14 mouse cellular contexts compared by ENCODE assay signal in the genomic region with DNA sequence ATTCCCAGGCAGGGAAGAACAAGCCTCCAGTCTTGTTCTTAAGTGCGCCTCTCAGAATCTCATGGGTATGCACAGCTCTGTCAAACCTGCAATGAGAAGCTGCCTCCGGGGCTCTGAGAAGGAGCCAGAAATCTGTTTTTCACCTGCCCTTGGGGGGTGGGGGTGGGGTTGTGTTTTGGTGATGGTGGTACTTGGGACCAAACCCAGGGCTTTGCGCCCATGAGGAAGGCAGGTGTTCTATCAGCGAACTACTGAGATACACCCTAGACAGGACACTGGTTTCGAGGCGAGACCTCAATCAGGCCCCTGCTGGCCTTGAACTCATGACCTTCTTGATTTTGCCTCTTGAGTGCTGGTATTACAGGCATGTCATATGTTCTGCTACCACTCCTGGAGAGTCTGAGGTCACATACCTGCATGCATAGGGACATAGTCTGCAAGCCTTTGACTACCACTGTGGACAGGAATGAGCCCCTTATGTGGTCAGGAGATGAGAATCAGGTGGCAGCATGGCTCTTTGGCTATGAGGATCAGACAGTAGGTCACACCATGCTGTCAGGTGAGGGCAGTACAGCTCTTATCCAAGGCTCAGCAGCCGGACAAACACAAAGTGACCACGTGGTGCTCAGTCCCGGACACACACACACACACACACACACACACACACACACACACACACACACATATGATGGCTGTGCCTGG. TPM values are rescaled to one million over a fixed set of nuclear protein-coding genes. Genes with fewer than 3 reads are reported as not detected.
A peak's percentile ranks its signal among the peaks of the same experiment; 100 is the strongest.
DNase-seq lines count a peak whose midpoint lies in the region; ATAC-seq and TF ChIP-seq lines count a peak whose summit lies in the region.
"Had no signal": no experiment of that assay in that cellular context is flagged by ENCODE, and none has a peak within 500 bp of the region (broad histone marks: within the 10 kb centered on the region; RNA-seq: fewer than 3 reads in every experiment).

No protein-coding gene starts in this region.

- H3K9me3 ChIP-seq in hindbrain, embryonic 13.5 days: no peaks in the 10 kb centered on the region
- H3K9me3 ChIP-seq in liver, postnatal 0 days (ENCODE audit: low read length): no peaks in the 10 kb centered on the region
- H3K9me3 ChIP-seq: midbrain, embryonic 12.5 days had no signal

- 92% methylated on average over 9 of the region's 9 CpGs for WGBS in hindbrain, embryonic 13.5 days
- WGBS in liver, postnatal 0 days (ENCODE audit: insufficient replicate concordance): 63% methylated on average over 9 of the region's 9 CpGs

- no peaks in the 10 kb centered on the region for H3K27me3 ChIP-seq in hindbrain, embryonic 13.5 days
- H3K27me3 ChIP-seq in liver, postnatal 0 days (ENCODE audit: insufficient read depth, low read length): no peaks in the 10 kb centered on the region
- H3K27me3 ChIP-seq: midbrain, embryonic 12.5 days had no signal

- no peak overlapping the region for H3K4me3 ChIP-seq in layer of hippocampus, adult 2 months
- no peak overlapping the region for H3K4me3 ChIP-seq in hindbrain, embryonic 13.5 days
- no peak overlapping the region for H3K4me3 ChIP-seq in liver, postnatal 0 days (ENCODE audit: low read depth, low read length)
- H3K4me3 ChIP-seq: midbrain, embryonic 12.5 days had no signal

- no peak for ATAC-seq in hindbrain, embryonic 13.5 days (ENCODE audit: low FRiP score)
- ATAC-seq in liver, postnatal 0 days: peak; percentile 73
- ATAC-seq: activated CD4-positive, CD25-positive, alpha-beta regulatory T cell, adult 4 months had no signal

- H3K4me2 ChIP-seq in hindbrain, embryonic 13.5 days: no peak overlapping the region
- no peak overlapping the region for H3K4me2 ChIP-seq in liver, postnatal 0 days (ENCODE audit: low read depth, low read length)
- H3K4me2 ChIP-seq: midbrain, embryonic 12.5 days had no signal

- no peaks in the 10 kb centered on the region for H3K36me3 ChIP-seq in hindbrain, embryonic 13.5 days
- no peaks in the 10 kb centered on the region for H3K36me3 ChIP-seq in liver, postnatal 0 days (replicated peaks; ENCODE audit: insufficient read depth, low read length)

- H3K4me1 ChIP-seq in hindbrain, embryonic 13.5 days (replicated peaks): peaks cover 26% of the 10 kb centered on the region
- H3K4me1 ChIP-seq in liver, postnatal 0 days (ENCODE audit: insufficient read depth): peaks cover 18% of the 10 kb centered on the region

- peak; percentile 33 to 55 for DNase-seq in adrenal gland, adult (ENCODE audit: inconsistent age in 2 of 2, low spot score in 1 of 2)
- DNase-seq in adrenal gland, postnatal 14 days: no peak
- DNase-seq in layer of hippocampus, adult 2 months (ENCODE audit: low spot score in 2 of 2): no peak
- DNase-seq in layer of hippocampus, adult 9-11 months: no peak
- DNase-seq in liver, postnatal 0 days: no peak
- no peak for DNase-seq in testis, postnatal 14 days (ENCODE audit: low spot score)
- no peak for DNase-seq in lung, postnatal 14 days
- DNase-seq: embryo, embryonic 11 days; left cerebral cortex, postnatal 4 days had no signal

- no peak overlapping the region for H3K9ac ChIP-seq in hindbrain, embryonic 13.5 days
- no peak overlapping the region for H3K9ac ChIP-seq in liver, postnatal 0 days (replicated peaks)
- H3K9ac ChIP-seq: midbrain, embryonic 12.5 days had no signal

- TF ChIP-seq CTCF in layer of hippocampus, adult 2 months (conservative IDR thresholded peaks at IDR 0.05): no peak
- peak; percentile 28 for TF ChIP-seq CTCF in liver, postnatal 0 days (IDR thresholded peaks at IDR 0.05; ENCODE audit: low read depth)

- peak overlapping the region; percentile 47; the same call in 1 of the 2 replicates for H3K27ac ChIP-seq in layer of hippocampus, adult 2 months
- peak overlapping the region; percentile 12; the same call in 1 of the 2 replicates for H3K27ac ChIP-seq in hindbrain, embryonic 13.5 days
- H3K27ac ChIP-seq in liver, postnatal 0 days (ENCODE audit: low read depth): peak overlapping the region; percentile 59

- TF ChIP-seq EP300 in liver, postnatal 0 days (IDR thresholded peaks at IDR 0.05; ENCODE audit: low read depth): no peak

RNA-seq across cellular contexts. Expression of a gene that starts 30.5 kb away (rescaled TPM):
- total RNA-seq in adrenal gland, postnatal 14 days (2021): 230 and 242 TPM in 2 replicates
- 1 to 10 TPM; 4.0 to 5.2 TPM for total RNA-seq in layer of hippocampus, adult 2 months (2021)
- 6.1 and 6.8 TPM in 2 replicates for polyA plus RNA-seq in hindbrain, embryonic 13.5 days (2015; fragmentation: Nextera tagmentation; extraction: Ambion mirVana)
- 5.1 TPM in 2 replicates for polyA plus RNA-seq in liver, postnatal 0 days (2015; fragmentation: Nextera tagmentation; extraction: Ambion mirVana)
- polyA plus RNA-seq: activated CD4-positive, CD25-positive, alpha-beta regulatory T cell, adult 4 months had no signal

RNA-seq across cellular contexts. Expression of a gene that starts 45.9 kb away (rescaled TPM):
- not detected in 2 replicates for total RNA-seq in adrenal gland, postnatal 14 days (2021)
- total RNA-seq in layer of hippocampus, adult 2 months (2021): not detected
- not detected in 2 replicates for polyA plus RNA-seq in hindbrain, embryonic 13.5 days (2015; fragmentation: Nextera tagmentation; extraction: Ambion mirVana)
- not detected in 2 replicates for polyA plus RNA-seq in liver, postnatal 0 days (2015; fragmentation: Nextera tagmentation; extraction: Ambion mirVana)
- total RNA-seq: ES-E14; gastrocnemius, adult 18-20 months; left cerebral cortex, postnatal 4 days had no signal
- polyA plus RNA-seq: activated CD4-positive, CD25-positive, alpha-beta regulatory T cell, adult 4 months; midbrain, embryonic 12.5 days had no signal

Comparison
In these comparisons a context has a peak if more than half of its experiments do, and no peak if none do; other contexts are left out.
1. DNase-seq: peak in adrenal gland, adult (2 of 2); none in adrenal gland, postnatal 14 days (single experiment), layer of hippocampus, adult 2 months (0 of 2), layer of hippocampus, adult 9-11 months (single experiment), liver, postnatal 0 days (single experiment), testis, postnatal 14 days (single experiment) and lung, postnatal 14 days (single experiment).
2. RNA of a gene that starts 30.5 kb away (total RNA-seq): 230 to 242 TPM in adrenal gland, postnatal 14 days; 4.0 to 5.2 TPM in layer of hippocampus, adult 2 months; every median in the first group is over 10 times any median in the second.
3. Peak in every context shown above with its lines, with median percentiles within 50 percentile points of each other: H3K27ac ChIP-seq.